Mouse (Mus musculus) ES-E14 (cell line): ENCODE measurements around the gene Nat8f2.
"Not testable (repeated sequence)": the region's sequence is repeated elsewhere in the genome, so short reads cannot be mapped to it uniquely, and the experiment has no call there.

Experiments
- CHD2 ChIP-seq: IDR thresholded peaks from 2 replicates; pipeline ENCODE4 v1.6.1; 2014; ENCODE audit warnings: mild to moderate bottlenecking, low read depth, low read length, inconsistent platforms
- HCFC1 ChIP-seq: IDR thresholded peaks from 2 replicates; pipeline ENCODE4 v1.6.1; 2012; ENCODE audit warnings: low read length, inconsistent platforms, borderline replicate concordance; ENCODE audit not compliant: insufficient read depth
- ZC3H11A ChIP-seq: IDR thresholded peaks from 2 replicates; pipeline ENCODE4 v1.6.1; 2012; ENCODE audit warnings: low read depth, mild to moderate bottlenecking, inconsistent platforms, low read length, borderline replicate concordance

GRCm38 (mm10) chr6:85836098-85836497 is 32.9 kb downstream of the Nat8f2 start:
- TF ChIP-seq CHD2, ZC3H11A, HCFC1: not testable (repeated sequence)
